Mouse (Mus musculus) bone marrow, adult 2 months (tissue): ENCODE measurements at regions not wholly inside any gene's neighbourhood (a gene's known extent, or its start where the extent isn't known, plus 50 kb on each side); places are given as distances from the start of the nearest gene placed in this dataset.

ENCODE experiments used
- CTCF ChIP-seq: fragments of 200-500 bp; IDR thresholded peaks from 2 replicates; pipeline ENCODE4 v1.5.1; 2011; ENCODE audit warnings: low read length, control low read depth; ENCODE audit not compliant: control insufficient read depth, insufficient read depth
- POLR2A ChIP-seq: fragments of 200-500 bp; IDR thresholded peaks from 2 replicates; pipeline ENCODE4 v1.6.1; 2011; ENCODE audit warnings: low read depth, mild to moderate bottlenecking, control low read depth, low read length, borderline replicate concordance; ENCODE audit not compliant: control insufficient read depth

- TF ChIP-seq CTCF (no peak), POLR2A (no peak)
Observed at GRCm38 (mm10) chr11:93729119-93729518, 156.4 kb downstream of the Utp18 start.
